Mouse (Mus musculus): ENCODE measurements around the gene Ccng2. TPM values are rescaled to one million over a fixed set of nuclear protein-coding genes. Genes with fewer than 3 reads are reported as not detected.

Gene Ccng2
- total RNA-seq, 1 experiment from 2014 or later = 75.0 TPM

DNA sequence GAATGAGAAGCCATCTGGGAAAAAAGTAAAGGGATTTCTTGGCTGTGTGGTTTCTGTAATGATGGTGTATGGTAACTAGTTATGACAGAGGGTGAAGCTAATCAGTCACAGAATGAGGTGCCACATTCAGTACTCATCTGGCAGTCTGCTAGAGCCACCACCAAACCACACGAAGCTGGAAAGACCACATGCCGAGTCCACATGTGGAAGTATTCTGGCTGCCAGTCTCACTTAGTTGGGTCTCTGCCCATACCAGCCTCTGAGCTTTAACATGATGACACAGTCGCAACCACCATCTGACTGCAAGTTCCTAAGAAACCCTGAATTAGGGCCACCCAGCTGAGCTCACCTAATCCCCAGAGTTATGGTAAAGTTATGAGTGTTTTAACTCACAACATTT, 6.1 kb upstream of the Ccng2 start:
- peak; percentile 46 for ATAC-seq (replicated peaks; ENCODE audit: low read depth, poor library complexity, severe bottlenecking)

DNA sequence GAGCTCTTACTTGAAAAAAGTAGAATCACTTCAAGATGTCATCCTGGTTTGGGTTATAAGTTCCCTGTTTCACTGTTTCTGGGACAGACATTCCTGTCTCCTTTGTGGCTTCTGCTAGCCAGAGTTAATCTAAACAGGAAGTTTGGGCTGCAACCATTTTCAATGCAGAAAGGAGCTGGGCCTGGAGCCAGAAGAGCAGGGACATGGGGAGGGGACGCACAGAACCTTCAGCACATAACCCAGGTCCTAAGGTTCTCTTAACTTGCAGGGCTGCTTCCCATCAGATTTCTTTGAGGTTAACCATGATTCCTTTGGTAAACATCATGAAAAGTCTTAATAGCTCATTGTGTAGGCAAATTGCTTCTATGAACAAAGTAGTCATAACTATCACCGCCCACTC, 4.3 kb upstream of the Ccng2 start:
- ATAC-seq (replicated peaks; ENCODE audit: low read depth, poor library complexity, severe bottlenecking) = peak; percentile 7; the same call in 1 of the 2 replicates

DNA sequence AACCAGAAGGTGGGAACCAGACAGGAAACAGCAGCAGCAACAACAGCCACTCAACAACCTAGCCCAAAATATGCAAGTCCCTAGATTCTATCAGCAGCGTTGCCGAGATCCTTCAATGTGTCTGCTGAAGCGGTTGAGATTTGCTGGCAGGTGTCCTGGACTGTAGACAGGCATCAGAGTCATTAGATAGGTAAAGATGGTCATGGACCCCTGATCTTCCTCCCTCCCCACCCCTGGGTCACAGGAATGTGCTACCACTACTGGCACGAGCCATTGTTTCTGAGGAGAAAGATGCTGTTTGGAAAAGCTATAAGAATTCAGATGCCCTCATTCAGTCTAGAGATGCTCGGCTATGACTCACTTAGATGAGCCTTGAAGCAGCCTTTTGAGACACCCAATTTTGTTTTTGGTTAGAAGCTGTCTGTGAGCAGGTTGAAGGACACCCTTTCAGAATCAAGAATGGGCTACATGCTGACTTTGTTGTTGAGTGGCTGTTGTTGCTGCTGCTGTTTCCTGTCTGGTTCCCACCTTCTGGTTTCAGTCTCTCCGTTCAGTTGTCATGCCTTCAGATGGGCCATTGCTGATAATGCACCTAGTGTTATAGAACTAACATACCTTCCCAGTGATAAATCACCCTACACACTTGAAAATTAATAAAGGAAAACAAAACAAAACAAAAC, 3.5 kb upstream of the Ccng2 start:
- no peak for ATAC-seq (replicated peaks; ENCODE audit: low read depth, poor library complexity, severe bottlenecking)

DNA sequence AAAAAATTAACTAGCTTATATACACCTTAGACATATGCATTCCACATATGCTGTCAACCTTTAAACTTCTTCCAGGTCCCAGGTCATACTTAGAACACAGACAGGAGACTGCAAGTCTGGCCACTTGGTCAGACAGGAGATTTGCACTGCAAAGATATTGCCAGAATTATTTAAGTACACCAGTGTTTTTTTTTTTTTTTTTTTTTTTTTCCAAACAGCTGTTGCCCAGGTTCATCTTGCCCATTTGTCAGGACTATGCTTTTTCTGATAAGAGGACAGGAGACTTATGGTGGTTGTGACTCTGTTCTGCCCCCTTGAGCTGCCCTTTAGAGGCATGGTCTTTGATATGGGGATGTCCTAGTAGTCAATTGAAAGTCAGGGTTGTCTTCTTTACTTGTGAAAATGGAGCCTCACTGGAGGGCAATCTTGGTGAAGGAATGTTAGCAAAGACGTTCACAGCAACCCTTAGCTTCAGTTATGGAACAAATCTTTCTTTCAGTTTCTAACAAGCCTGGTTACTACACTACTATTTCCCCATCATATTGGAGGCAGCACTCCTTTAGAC, 2.8 kb upstream of the Ccng2 start:
- ATAC-seq (replicated peaks; ENCODE audit: low read depth, poor library complexity, severe bottlenecking) = no peak

DNA sequence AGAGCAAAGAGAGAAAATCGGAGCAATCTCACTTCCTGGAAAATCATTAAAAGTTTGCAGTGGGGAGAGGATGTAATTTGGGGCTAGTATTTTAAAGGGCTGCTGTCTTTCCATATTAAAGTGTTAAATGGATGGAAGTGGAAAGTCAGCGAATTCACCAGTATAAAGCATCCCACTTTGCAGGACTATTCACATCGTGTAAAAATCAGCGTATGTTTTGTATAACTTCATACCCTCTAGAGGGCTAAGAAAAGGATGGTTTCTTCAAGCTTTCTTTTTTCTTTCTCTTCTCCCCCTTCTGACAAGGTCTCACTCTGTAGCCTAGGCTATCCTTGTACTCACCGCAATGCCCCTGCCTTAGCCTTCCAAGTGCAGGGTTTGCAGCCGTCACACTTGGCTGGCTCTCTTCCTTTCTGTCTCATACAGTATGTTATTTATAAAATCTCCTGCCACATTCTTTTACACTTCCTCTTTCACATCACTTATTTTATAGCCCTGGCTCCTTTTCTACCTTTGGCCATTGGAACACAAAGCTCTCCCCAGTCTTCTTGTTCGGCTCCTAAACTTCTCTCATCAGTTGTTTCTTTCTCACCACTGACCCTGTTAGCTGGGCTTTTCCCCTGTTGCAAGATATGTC, 1.8 kb upstream of the Ccng2 start:
- 0 out of 2 replicates have a peak, but pooled peaks have one; percentile 6 for ATAC-seq (replicated peaks; ENCODE audit: low read depth, poor library complexity, severe bottlenecking)

DNA sequence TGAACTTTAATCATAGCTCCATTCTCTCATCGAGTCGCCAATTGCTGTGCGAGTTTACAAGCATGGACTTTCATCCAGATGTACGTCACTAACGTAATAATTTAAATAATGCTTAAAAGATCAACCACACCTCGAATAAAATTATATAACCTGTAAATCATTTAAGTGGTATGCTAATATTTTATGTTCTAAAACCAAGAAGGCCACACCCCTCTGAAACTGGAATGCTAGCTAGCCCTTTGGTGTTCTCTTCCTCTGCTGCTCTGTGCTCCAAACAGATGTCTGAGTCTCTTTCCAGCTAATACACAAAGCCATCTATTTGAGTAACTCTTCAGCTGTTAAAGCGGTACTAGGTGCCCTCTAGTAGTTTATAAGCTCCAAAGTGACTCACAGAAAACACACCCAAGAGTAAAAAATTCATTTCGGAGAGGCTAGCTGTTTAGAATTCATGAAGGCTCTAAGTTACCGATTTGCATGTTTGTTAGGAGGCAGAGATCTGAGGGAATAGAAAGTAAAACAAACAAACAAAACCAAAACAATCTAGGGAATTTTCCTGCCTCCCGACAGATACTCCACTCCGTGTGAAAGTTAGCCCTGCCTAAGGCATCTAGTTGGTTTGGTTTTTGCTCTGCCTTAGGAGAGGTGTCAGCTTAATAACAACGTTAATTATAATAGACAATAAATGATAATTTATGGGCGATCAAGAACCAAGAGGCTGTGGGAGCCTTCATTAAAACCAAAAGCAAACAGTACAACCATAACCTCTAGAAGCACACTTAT, 1.1 kb upstream of the Ccng2 start:
- no peak for ATAC-seq (replicated peaks; ENCODE audit: low read depth, poor library complexity, severe bottlenecking)

DNA sequence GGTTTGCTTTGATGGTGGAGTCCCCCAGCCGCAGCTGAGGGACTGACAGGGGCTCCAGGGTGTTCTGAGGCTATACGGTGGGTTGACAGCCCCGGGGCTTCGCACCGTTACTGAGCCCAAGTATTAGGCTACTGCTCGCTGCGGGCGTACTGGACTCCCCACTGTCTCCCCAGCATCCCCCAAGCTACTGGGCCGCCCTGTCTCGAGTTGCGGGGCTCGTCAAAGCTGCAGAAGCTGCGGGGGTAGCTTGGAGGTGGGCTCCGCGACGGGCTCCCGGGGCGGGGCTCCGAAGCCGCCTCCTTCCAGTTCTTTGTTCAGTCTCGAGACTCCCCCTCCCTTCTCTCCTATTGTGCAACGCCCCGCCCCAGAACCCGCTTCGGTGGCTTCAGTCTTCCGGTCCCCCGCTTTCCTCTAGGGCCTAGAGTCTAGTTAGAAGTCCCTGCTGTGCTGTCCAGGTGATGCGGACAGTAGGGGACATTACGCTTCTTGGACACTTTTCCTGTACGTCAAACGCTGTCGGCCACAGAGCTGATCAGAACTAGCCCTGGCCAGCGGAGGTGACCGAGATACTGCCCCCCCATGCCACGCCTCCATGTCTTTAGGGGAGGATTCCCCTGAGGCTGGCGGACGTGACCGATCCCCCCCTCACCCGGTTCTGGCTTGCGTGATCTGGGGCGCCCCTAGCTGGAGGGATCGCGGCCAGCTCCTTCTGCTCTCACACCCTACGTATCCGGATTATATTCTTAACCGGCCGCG, 972 bp downstream of the Ccng2 start:
- peak; percentile 55 for ATAC-seq (replicated peaks; ENCODE audit: low read depth, poor library complexity, severe bottlenecking)

DNA sequence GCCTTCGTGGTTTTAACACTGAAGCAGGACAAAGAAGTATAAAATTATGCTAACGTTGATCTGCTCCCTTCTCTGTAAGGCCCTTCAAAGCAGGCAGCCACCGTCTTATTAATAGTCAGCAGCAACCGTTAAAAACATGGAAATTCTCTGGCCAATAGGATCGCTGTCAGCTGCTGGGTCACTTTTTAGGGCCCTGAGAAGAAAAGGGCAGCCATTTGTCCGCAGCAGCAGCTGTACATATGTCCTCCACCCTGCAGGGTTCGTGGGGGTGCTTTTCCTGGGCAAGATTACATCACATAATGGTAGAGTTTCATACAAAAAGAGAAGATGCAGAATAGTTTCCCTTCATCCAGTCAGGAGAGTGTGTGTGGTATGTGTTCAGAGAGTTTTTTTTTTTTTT, 3.0 kb downstream of the Ccng2 start:
- ATAC-seq (replicated peaks; ENCODE audit: low read depth, poor library complexity, severe bottlenecking) = no peak

DNA sequence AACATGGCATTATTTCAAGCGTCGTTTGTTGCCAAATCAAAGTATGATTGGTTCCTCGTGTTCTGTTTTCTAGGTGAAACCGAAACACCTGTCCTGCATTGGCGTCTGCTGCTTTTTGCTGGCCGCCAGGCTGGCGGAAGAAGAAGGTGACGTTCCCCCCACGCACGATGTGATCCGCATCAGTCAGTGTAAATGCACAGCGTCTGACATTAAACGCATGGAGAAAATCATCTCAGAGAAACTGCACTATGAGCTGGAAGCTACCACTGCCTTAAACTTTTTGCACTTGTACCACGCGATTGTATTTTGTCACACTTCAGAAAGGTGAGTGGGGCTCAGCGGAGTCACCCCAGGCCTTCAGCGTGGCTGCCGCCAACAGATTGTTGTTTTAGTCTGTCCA, 3.7 kb downstream of the Ccng2 start:
- no peak for ATAC-seq (replicated peaks; ENCODE audit: low read depth, poor library complexity, severe bottlenecking)

DNA sequence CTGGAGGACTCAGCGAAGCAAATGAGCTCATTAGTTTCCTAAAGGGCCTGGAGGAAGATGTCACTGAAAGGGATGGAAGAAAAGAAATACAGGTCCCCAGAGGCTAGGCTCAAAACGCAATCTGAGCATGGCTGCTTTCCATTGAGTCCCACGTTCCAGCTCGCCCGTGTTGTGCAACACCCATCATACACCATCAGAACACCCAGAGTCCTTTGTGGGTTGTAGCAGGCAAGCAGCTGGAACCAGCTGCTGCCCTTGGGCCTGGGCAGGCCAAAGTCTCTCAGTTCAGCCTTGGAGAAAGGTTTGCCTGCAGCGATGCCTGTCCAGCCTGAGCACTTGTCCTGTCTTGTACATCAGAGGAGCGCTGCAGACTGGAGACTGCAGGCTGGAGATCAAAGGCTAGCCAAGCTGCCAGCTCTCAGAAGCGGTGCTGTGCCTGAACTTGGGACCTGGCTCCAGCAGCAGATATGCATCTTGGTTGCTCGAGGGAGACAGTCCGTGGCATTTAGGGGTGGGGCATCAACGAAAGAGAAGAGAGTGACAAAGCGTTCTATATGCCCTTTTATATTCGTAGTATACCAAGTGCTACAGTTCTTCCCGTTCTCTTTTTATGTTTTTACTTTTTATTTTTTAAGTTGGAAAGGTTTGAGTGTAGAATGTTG, 15.5 kb downstream of the Ccng2 start:
- peak; percentile 47; the same call in 1 of the 2 replicates for ATAC-seq (replicated peaks; ENCODE audit: low read depth, poor library complexity, severe bottlenecking)

DNA sequence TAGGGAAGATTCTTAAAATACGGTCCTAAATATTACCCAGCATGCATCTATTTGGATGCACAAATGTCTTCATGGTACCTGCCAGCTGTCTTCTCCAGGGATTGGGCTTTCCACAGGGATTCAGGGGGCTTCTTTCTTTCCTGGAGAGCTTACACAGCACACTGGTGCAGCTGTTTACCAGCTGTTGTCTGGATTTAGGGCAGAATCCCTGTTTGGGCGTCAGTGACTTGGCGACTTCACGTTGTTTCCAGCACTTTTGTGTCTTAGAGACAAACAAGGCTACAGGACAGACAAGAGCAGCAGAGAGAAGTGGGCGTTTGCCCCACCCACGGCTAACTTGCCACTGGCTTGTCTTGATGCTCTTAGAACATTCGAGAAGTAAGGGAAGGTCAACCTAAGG, 16.1 kb downstream of the Ccng2 start:
- ATAC-seq (replicated peaks; ENCODE audit: low read depth, poor library complexity, severe bottlenecking) = no peak

DNA sequence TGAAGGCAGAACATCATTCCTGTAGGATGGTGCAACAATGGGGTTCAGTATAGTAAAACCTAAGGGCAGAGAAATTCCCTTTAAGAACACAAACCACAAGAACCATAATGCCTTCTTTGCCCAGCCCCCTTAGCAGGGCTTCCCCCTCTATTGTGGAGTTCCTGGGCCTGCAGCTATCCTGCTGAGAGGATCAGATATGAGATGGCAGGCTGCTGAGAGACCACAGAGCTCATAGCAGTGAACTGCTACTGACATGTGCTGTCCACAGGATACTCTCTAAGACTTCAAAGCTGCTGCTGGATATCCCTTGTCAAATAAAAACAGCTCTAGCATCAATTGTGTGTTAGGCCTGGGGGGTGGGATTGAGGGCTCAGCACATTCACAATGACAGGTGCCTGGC, 21.5 kb downstream of the Ccng2 start:
- peak; percentile 82 for ATAC-seq (replicated peaks; ENCODE audit: low read depth, poor library complexity, severe bottlenecking)

DNA sequence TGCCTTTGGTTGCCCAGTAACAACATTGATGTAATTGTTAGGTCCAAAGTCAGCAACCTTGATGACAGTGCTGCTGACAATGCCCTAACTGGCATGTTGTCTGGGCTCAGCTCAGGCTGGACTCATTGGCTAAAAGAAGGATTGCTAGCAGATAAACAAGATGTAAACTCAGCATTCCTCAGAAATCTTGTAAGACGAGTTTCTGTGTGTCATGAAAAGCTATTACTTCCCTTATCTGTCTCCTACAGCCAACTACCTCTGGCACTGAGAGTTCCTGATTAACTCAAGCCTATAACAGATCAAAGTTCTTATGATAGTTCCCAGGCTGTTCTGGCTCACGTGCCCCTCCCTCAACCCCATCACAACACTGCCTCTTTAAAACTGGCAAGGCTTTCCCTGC, 23.2 kb downstream of the Ccng2 start:
- peak; percentile 76 for ATAC-seq (replicated peaks; ENCODE audit: low read depth, poor library complexity, severe bottlenecking)

DNA sequence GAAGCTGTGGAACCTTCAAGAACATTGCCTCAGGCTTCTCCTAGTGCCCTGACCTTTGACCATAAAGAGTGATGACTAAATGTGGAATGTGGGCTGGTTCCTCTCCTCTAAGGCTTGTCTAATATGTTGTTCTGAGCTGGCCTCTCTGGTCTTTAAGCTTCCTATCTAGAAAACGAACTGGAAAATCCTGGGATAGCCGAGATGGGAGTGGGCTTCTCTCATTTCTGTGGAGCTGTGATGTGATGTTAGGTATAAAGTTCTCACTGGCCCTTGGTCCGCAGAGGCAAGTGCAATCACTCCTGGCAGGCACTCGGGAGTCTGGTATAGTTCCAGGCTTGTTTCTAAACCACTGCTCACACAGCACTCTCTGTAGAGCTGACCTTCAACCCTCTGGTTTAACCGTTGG, 29.3 kb downstream of the Ccng2 start:
- ATAC-seq (replicated peaks; ENCODE audit: low read depth, poor library complexity, severe bottlenecking) = no peak

DNA sequence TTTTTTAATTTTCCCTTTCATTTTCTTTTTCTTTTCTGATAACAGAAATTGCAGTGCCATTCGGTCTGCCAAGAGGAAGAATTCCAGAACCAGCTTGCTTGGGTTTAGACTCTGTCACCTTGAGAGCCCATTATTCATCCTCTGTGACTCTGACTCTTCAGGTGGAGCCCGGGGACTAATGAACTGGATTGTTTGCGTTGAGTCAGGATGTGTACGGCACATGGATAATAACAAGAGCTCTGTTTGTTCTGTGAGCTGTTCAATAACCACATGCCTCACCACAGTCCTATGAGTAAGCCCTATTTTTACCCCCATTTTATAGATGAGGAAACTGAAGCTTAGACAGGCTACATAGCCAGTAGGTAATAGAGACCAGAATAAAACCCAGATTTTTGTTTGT, 29.7 kb downstream of the Ccng2 start:
- no peak for ATAC-seq (replicated peaks; ENCODE audit: low read depth, poor library complexity, severe bottlenecking)

DNA sequence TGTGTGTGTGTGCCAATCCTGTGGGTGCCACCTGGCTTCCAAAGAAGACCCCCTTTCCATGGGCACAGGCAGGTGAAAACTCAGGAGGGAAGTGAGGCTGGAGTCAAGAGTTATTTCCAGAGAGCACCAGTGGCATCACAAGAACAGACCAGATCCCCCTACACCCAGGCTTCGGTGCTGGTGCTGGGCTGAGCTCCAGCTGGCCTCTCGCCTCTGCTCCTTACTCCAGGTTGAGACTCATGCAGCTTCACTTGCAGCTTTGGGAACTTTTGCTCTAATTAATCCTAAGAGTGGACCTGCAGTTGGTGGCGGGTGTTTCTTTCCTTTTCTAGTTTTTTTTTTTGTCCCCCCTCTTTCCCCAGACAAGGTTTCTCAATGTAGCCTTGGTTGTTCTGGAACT, 30.3 kb downstream of the Ccng2 start:
- no peak for ATAC-seq (replicated peaks; ENCODE audit: low read depth, poor library complexity, severe bottlenecking)

DNA sequence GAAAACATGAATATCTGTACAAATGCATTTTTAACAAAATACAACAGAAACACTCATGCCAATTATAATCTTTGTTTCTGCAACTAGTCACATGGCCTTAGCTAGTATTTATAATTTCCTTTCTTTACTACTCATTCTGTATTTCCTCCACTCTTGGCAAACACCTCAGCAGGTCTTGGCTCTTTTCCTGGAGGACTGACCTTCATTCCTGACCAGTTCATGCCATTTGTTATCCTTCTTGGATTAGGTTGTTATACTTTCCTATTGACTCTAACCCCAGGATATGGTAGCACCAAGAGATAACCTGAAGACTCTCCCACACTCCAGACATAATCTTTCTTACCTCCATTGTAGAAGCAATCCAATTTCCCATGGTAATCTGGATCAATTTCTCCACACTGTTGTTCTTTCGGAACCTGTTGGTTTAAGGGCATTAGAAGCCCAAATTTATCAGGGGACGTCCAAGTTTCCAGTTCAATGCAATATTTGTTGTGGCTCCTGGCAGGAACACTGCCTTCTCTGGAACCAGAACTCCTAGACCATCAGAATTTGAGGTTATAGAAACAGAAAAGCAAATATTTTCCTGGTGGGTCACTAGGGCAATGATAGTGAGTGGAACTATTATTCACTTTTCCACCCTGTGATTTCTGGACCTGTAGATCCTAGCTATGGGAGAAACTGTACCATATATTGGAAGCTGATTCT, 38.2 kb downstream of the Ccng2 start:
- ATAC-seq (replicated peaks; ENCODE audit: low read depth, poor library complexity, severe bottlenecking) = no peak

DNA sequence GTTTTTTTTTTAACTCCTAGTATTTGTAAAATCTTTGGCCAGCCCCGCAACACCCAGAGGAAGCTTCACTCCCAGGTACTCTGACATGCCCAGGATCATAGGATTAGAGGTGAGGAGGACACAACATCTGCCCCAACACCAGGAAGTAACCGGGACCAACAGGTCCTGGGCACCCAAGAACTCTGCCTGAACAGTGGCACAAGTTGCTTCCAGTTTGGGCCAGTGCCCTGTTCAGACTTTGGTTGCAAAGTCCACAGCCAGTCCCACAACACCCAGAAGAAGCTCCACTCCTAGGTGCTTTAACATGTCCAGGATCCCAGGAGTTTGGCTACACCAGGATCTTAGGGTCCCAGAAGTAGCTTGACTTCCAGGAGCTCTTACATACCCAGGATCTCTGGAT, 41.9 kb downstream of the Ccng2 start:
- ATAC-seq (replicated peaks; ENCODE audit: low read depth, poor library complexity, severe bottlenecking) = no peak

DNA sequence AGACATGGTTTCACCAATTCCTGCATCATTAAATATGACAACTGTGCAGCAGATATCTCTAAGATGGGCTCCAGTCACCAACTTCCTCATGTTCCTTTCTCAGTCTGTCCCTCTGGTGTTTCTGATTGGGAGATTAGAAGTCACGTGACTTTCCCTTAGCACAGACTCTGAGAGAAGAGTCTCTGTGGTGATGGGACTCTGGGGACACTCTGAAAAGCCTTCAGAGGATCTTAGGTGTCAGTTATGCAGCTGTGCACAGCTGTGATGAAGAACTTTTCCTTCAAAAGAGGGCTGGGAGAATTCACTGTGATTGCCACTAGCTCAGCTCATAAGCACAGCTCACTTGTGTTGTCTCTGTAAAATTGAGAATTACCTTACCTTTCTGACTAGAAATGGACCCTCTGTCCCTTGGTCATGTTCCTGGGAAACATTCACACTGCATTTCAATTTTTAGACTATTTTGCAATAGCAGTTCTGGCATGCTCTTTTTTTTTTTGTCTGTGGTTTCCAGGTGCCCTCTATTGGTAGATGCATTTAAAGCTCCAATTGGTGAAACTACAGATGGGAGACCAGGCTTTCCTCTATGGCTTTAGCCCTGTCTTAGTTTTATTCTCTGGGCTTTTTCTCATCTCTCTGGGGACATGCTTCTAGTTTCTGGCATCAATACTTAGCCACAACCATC, 56.4 kb downstream of the Ccng2 start:
- ATAC-seq (replicated peaks; ENCODE audit: low read depth, poor library complexity, severe bottlenecking) = peak; percentile 83

Data from common myeloid progenitor, adult 5-6 weeks (primary cell).